8 mouse cellular contexts compared by ENCODE assay signal in genomic region chr17:12992470-12992991, GRCm38 (mm10). TPM values are rescaled to one million over a fixed set of nuclear protein-coding genes. Genes with fewer than 3 reads are reported as not detected.
A peak's percentile ranks its signal among the peaks of the same experiment; 100 is the strongest.
DNase-seq lines count a peak whose midpoint lies in the region; ATAC-seq lines count a peak whose summit lies in the region.

No protein-coding gene starts in this region.

- intact Hi-C loops in left cerebral cortex, postnatal 14 days (cut with DNase I), result loop anchor here (10.0 kb wide), 1 partner anchor 578 kb away; no protein-coding TSS in a partner anchor

- DNase-seq in adipocyte (ENCODE audit: low spot score), result peak; percentile 92
- DNase-seq in embryo, embryonic 10 days (ENCODE audit: low spot score), result peak; percentile 98
- DNase-seq in gastrocnemius, postnatal 10 days, result peak; percentile 94
- peak; percentile 95 for DNase-seq in left cerebral cortex, postnatal 14 days (ENCODE audit: low spot score in 2 of 2)
- peak; percentile 94 for DNase-seq in mesoderm, embryonic 11.5 days (ENCODE audit: low read depth, low spot score)
- DNase-seq in right cerebral cortex, postnatal 36 days (ENCODE audit: low spot score in 2 of 2), result peak; percentile 92 to 93
- peak; percentile 96 for DNase-seq in yolk sac, embryonic 10.5 days (ENCODE audit: low spot score)

- ATAC-seq in inflammation-experienced regulatory T-cells, adult 6 months, result peak; percentile 66

RNA-seq across cellular contexts. Expression of gene Wtap, which starts 1.4 kb away (rescaled TPM):
- total RNA-seq in gastrocnemius, postnatal 10 days (2021), result 10 to 100 TPM; 35.3 to 42.6 TPM
- 100 to 1,000 TPM; 115 to 197 (median 137) TPM for polyA plus RNA-seq in inflammation-experienced regulatory T-cells, adult 6 months (2017; shearing (Covaris generic))
- total RNA-seq in left cerebral cortex, postnatal 14 days (2021), result 10 to 100 TPM; 52.5 to 55.5 TPM

RNA-seq across cellular contexts. Expression of gene Sod2, which starts 14.1 kb away (rescaled TPM):
- 100 to 1,000 TPM; 245 to 294 TPM for total RNA-seq in gastrocnemius, postnatal 10 days (2021)
- polyA plus RNA-seq in inflammation-experienced regulatory T-cells, adult 6 months (2017; shearing (Covaris generic)), result 10 to 100 TPM; 58.1 to 60.8 (median 59.0) TPM
- total RNA-seq in left cerebral cortex, postnatal 14 days (2021), result 100 to 1,000 TPM; 268 to 271 TPM

RNA-seq across cellular contexts. Expression of gene Acat2, which starts 32.0 kb away (rescaled TPM):
- 10 to 100 TPM; 11.8 to 12.0 TPM for total RNA-seq in gastrocnemius, postnatal 10 days (2021)
- 10 to 100 TPM; 43.9 to 61.5 (median 48.0) TPM for polyA plus RNA-seq in inflammation-experienced regulatory T-cells, adult 6 months (2017; shearing (Covaris generic))
- total RNA-seq in left cerebral cortex, postnatal 14 days (2021), result 10 to 100 TPM; 79.6 to 80.6 TPM

RNA-seq across cellular contexts. Expression of gene Acat3, which starts 52.1 kb away (rescaled TPM):
- total RNA-seq in gastrocnemius, postnatal 10 days (2021), result under 1 TPM in 1 of 2 experiments, not detected in 1; 0.33 TPM
- polyA plus RNA-seq in inflammation-experienced regulatory T-cells, adult 6 months (2017; shearing (Covaris generic)), result 1 to 10 TPM in 1 of 3 experiments, under 1 TPM in 2; 0.67 to 1.2 (median 0.71) TPM
- 1 to 10 TPM; 2.1 to 2.9 TPM for total RNA-seq in left cerebral cortex, postnatal 14 days (2021)

RNA-seq across cellular contexts. Expression of gene Gpr31b, which starts 59.6 kb away (rescaled TPM):
- not detected for total RNA-seq in gastrocnemius, postnatal 10 days (2021)
- not detected for polyA plus RNA-seq in inflammation-experienced regulatory T-cells, adult 6 months (2017; shearing (Covaris generic))
- total RNA-seq in left cerebral cortex, postnatal 14 days (2021), result under 1 TPM in 1 of 2 experiments, not detected in 1; 0.55 TPM

Comparison
In these comparisons a context has a peak if more than half of its experiments do, and no peak if none do; other contexts are left out.
1. Peak in every context shown above with its lines: DNase-seq and ATAC-seq.
2. RNA of gene Acat2, which starts 32.0 kb away (total RNA-seq): 79.6 to 80.6 TPM in left cerebral cortex, postnatal 14 days; 11.8 to 12.0 TPM in gastrocnemius, postnatal 10 days; every median in the first group is over 4 times any median in the second.